Mouse (Mus musculus) stomach, embryonic 16.5 days (tissue): ENCODE measurements around the gene Tstd1. TPM values are rescaled to one million over a fixed set of nuclear protein-coding genes. Genes with fewer than 3 reads are reported as not detected.

Experiments
- ATAC-seq: fragments of 200-750 bp; cut with Nextera tagmentation; 2 replicates; pipeline ENCODE4 v1.8.0; 2017; ENCODE audit warnings: moderate number of reproducible peaks, moderate TSS enrichment; ENCODE audit not compliant: insufficient read depth, low FRiP score
- H3K27ac ChIP-seq: fragments of 300-500 bp; sonication (generic); 2 replicates; pipeline ENCODE4 v1.5.1; 2014; ENCODE audit warnings: low read length
- H3K27me3 ChIP-seq: fragments of 300-500 bp; sonication (generic); 2 replicates; pipeline ENCODE4 v1.6.1; 2014; ENCODE audit warnings: low read length, control low read depth, mixed read lengths; ENCODE audit not compliant: control insufficient read depth, insufficient read depth
- H3K36me3 ChIP-seq: fragments of 300-500 bp; sonication (generic); 2 replicates; pipeline ENCODE4 v1.6.1; 2014; ENCODE audit warnings: low read length; ENCODE audit not compliant: control insufficient read depth, insufficient read depth
- H3K4me1 ChIP-seq: fragments of 300-500 bp; sonication (generic); 2 replicates; pipeline ENCODE4 v1.6.1; 2014; ENCODE audit warnings: low read length, control low read depth, mixed read lengths; ENCODE audit not compliant: control insufficient read depth, insufficient read depth
- H3K4me2 ChIP-seq: fragments of 300-500 bp; sonication (generic); 2 replicates; pipeline ENCODE4 v1.6.1; 2014; ENCODE audit warnings: low read depth, low read length, mixed read lengths
- H3K4me3 ChIP-seq: fragments of 300-500 bp; sonication (generic); replicated peaks from 2 replicates; pipeline ENCODE4 v1.5.1; 2014; ENCODE audit warnings: mild to moderate bottlenecking, low read length
- H3K9ac ChIP-seq: fragments of 300-500 bp; sonication (generic); 2 replicates; pipeline ENCODE4 v1.6.1; 2014; ENCODE audit warnings: low read length
- H3K9me3 ChIP-seq: fragments of 300-500 bp; sonication (generic); replicated peaks from 2 replicates; pipeline ENCODE4 v1.6.1; 2016; ENCODE audit warnings: low read length, control low read depth; ENCODE audit not compliant: control insufficient read depth
- WGBS: fragments of 180-500 bp; shearing (Covaris S2); extraction: QIAGEN DNeasy Blood & Tissue Kit; methylation state at CpG from one replicate; pipeline ENCODE4 v1.1.7; 2014; 5-methylcytosine and 5-hydroxymethylcytosine counted together
- polyA plus RNA-seq: library from polyadenylated mRNA; unstranded; fragments of >200 nt; fragmentation: Nextera tagmentation; extraction: Ambion mirVana; gene quantifications from 2 replicates; pipeline ENCODE4 v1.2.1, GENCODE M21; 2015

Gene Tstd1
- polyA plus RNA-seq, 1 experiment from 2014 or later, result 8.3 TPM

DNA sequence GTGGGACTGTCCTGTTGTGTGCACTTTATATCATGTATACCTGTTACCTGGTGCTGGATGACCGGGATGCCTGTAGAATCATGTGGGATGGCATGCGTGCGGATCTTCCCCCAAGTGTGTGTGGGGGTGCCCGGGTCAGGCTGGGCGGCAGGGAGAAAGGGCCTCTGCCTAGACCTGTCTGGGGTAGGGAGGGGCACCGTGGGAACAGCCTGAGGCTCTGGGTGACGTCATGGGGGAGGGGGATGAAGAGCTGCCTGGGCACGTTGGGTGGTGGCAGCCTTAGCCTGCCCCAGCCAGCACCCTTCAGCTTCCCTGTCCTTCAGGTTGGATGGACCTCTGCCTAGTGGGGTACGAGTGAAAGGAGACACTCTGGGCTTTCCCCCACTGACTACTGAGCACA, 34.3 kb upstream of the Tstd1 start:
- Histone ChIP-seq H3K36me3 (no peaks in the 10 kb centered on the region), H3K9me3 (no peaks in the 10 kb centered on the region), H3K27ac (peak overlapping the region; percentile 34; the same call in 1 of the 2 replicates), H3K4me3 (no peak overlapping the region), H3K27me3 (no peaks in the 10 kb centered on the region), H3K4me2 (no peak overlapping the region), H3K9ac (peak overlapping the region; percentile 21; the same call in 1 of the 2 replicates), H3K4me1 (0 out of 2 replicates have a peak, but pooled peaks cover 6% of the 10 kb centered on the region)
- 57% methylated on average over 9 of the region's 9 CpGs for WGBS
- peak; percentile 48; the same call in 1 of the 2 replicates for ATAC-seq

DNA sequence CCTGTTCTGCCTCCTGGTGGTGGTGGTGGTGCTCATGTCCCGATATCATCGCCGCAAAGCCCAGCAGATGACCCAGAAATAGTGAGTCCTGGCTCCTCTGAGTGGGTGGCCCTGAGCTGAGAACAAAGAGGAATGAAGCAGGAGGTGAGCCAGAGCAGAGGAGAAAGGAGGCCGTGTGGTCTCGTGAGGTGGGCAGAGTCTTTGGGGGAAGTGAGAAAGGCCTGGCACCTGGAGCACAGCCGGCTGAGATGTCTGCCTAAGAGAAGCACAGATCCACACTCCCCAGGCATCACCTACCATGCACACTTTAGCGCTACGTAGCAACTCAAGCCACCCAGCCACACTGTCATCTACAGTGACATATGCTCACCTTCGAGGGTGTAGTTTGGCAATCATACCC, 33.5 kb upstream of the Tstd1 start:
- H3K4me3 ChIP-seq, result no peak overlapping the region
- H3K27me3 ChIP-seq, result no peaks in the 10 kb centered on the region
- no peaks in the 10 kb centered on the region for H3K36me3 ChIP-seq
- no peak overlapping the region for H3K27ac ChIP-seq
- no peaks in the 10 kb centered on the region for H3K9me3 ChIP-seq
- 58% methylated on average over 9 of the region's 9 CpGs for WGBS
- ATAC-seq, result no peak
- H3K4me2 ChIP-seq, result no peak overlapping the region
- H3K4me1 ChIP-seq, result no peaks in the 10 kb centered on the region
- no peak overlapping the region for H3K9ac ChIP-seq

DNA sequence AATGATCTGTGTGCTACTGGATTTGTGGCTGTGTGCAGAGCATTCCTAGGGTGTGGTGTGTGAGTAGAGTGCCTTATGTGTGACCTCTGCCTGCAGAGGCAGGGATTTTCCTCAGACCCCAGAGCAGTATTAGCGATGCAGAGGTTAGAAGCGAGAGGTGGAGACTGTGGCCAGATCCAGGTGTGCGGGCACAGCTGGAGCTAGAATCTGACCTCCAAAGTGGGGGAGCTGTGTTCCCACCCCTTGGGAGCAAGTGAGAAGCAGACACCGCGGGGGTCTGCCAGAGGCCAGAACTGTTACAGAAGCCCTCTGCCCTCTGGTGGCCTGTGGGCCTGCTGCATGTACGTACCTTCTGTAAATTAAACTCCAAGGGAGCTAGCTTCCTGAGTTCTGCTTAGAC, 31.6 kb upstream of the Tstd1 start:
- no peak overlapping the region for H3K4me3 ChIP-seq
- 28% methylated on average over 6 of the region's 6 CpGs for WGBS
- no peaks in the 10 kb centered on the region for H3K4me1 ChIP-seq
- H3K9me3 ChIP-seq, result no peaks in the 10 kb centered on the region
- no peak for ATAC-seq
- H3K4me2 ChIP-seq, result no peak overlapping the region
- H3K27me3 ChIP-seq, result no peaks in the 10 kb centered on the region
- H3K9ac ChIP-seq, result no peak overlapping the region
- H3K27ac ChIP-seq, result no peak overlapping the region
- no peaks in the 10 kb centered on the region for H3K36me3 ChIP-seq

DNA sequence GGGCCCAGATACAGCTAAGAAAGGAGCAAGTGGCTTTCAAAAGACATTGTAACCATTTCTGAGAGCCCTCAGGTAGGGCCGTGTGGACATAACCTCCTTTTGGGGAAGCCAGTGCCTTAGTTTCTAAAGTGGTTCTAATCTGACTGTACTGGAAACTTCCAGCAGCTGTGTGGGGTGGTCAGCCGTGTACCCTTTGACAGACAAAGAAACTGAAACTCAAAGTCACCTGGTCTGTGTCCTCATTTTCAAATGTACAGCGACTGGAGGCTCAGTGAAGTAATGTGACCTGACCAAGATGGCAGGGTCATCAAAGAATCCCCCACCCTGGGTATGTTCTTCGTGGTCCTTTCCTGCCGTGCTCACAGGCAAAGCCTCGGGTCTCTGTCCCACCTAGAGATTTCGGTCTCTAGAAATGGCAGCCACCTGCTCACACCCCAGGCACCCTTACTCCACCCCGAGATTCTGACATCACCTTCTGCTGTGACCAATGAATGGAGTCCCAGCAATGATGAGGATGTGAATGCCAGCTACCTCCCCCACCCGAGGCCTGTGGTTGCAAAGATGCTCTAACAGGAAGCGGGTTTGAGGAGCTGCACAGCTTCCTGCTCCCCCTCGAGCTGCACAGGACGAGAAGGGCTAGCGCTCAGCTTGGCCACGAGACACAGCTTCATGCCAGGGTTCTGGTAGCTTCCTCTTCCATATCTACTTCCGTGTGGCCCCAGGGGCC, 30.1 kb upstream of the Tstd1 start, which contains the start of gene Arhgap30:
Gene Arhgap30 (plus strand): TSS at position 579 of the 727 bp plus-strand sequence.
- Histone ChIP-seq H3K36me3 (no peaks in the 10 kb centered on the region), H3K4me3 (peak within 1 kb of the TSS; percentile 14), H3K9me3 (no peaks in the 10 kb centered on the region), H3K4me1 (no peaks in the 10 kb centered on the region), H3K4me2 (no peak within 1 kb of the TSS), H3K9ac (0 out of 2 replicates have a peak within 1 kb of the TSS, but pooled peaks have one; percentile 2), H3K27me3 (no peaks in the 10 kb centered on the region), H3K27ac (peak within 1 kb of the TSS; percentile 54; the same call in 1 of the 2 replicates)
- ATAC-seq, result no peak; the same call in 1 of the 2 replicates
- WGBS, result 73% methylated on average over 15 of the region's 15 CpGs

DNA sequence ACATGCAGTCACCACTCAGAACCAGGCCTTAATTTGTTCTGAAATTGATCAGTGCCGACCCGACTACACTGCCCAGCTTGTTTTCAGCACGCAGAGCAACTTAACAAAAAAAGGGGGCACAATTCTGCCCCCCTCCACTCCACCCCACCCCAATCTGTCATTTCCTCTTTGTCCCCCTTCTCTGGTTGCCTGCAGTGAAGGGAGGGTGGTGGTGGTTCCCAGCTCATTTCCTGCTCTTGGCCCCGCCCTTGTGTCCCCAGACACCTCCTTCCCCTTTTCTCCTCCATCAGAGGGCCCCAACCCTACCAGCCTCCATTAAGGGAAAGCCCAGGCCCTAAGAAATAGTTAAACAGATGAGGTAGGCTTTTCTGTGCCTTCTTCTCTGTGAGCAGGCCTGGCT, 28.6 kb upstream of the Tstd1 start:
- 0 out of 2 replicates have a peak overlapping the region, but pooled peaks have one; percentile 2 for H3K9ac ChIP-seq
- WGBS, result 63% methylated on average over 4 of the region's 4 CpGs
- peak; percentile 26; the same call in 1 of the 2 replicates for ATAC-seq
- H3K27me3 ChIP-seq, result no peaks in the 10 kb centered on the region; the same call in 1 of the 2 replicates
- H3K4me3 ChIP-seq, result peak overlapping the region; percentile 14; the same call in 1 of the 2 replicates
- H3K27ac ChIP-seq, result peak overlapping the region; percentile 32; the same call in 1 of the 2 replicates
- H3K4me2 ChIP-seq, result no peak overlapping the region
- no peaks in the 10 kb centered on the region for H3K36me3 ChIP-seq
- H3K9me3 ChIP-seq, result no peaks in the 10 kb centered on the region
- H3K4me1 ChIP-seq, result no peaks in the 10 kb centered on the region

DNA sequence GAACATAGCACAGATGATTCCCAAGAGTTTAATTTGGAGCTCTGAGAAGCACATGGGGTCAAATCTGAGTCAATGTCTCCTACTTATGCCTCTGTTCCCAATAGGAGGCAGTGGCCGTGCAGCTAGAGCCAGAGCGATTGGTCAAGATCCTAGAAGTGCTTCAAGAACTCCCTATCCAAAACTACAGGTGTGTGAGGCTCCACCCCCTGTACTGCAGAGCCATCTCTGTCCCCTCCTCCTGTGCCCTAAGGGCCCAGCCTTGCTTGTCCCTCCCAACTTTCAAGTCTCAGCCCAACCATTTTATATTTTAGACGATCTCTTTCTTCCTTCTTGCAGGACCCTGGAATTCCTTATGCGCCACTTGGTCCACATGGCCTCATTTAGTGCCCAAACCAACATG, 16.9 kb upstream of the Tstd1 start:
- ATAC-seq, result no peak
- H3K4me2 ChIP-seq, result no peak overlapping the region
- no peak overlapping the region for H3K27ac ChIP-seq
- no peaks in the 10 kb centered on the region for H3K4me1 ChIP-seq
- no peak overlapping the region for H3K9ac ChIP-seq
- no peaks in the 10 kb centered on the region for H3K36me3 ChIP-seq
- H3K4me3 ChIP-seq, result no peak overlapping the region
- no peaks in the 10 kb centered on the region for H3K9me3 ChIP-seq
- no peaks in the 10 kb centered on the region for H3K27me3 ChIP-seq
- WGBS, result 80% methylated on average over 4 of the region's 4 CpGs

DNA sequence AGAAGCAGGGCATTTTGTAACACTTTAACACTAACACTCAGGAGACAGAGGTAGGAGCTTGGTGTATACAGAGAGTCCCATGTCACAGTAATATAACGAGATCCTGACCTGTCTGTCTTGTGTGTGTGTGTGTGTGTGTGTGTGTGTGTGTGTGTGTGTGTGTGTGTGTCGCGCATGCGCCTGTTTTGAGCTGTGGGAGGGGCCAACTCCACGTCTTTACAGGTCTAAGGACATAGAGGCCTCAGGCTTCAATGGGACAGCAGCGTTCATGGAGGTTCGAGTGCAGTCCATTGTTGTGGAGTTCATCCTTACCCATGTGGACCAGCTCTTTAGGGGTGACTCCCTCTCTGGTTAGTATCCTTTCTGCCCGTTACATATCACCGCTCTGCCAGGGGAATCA, 15.7 kb upstream of the Tstd1 start:
- Histone ChIP-seq H3K27me3 (no peaks in the 10 kb centered on the region), H3K4me1 (no peaks in the 10 kb centered on the region), H3K9me3 (no peaks in the 10 kb centered on the region), H3K4me2 (no peak overlapping the region), H3K9ac (no peak overlapping the region), H3K27ac (no peak overlapping the region), H3K36me3 (no peaks in the 10 kb centered on the region), H3K4me3 (no peak overlapping the region)
- WGBS, result 89% methylated on average over 9 of the region's 9 CpGs
- no peak for ATAC-seq

DNA sequence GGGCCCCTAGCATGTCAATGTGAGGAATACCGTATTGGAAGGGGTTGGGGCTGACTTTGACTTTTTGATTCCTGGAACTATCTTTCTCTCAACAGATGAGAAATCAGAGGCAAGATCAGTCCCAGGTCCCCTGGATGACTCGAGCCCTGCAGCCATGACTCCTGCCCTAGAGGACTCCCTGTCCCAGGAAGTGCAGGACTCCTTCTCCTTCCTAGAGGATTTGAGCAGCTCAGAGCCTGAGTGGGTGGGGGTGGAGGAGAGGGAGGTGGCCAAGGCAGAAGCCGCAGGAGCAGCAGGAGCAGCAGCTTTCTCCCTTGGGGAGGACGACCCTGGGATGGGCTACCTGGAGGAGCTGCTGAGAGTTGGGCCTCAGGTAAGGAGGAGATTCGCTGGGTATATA, 11.4 kb upstream of the Tstd1 start:
- no peak for ATAC-seq
- no peak overlapping the region for H3K4me2 ChIP-seq

DNA sequence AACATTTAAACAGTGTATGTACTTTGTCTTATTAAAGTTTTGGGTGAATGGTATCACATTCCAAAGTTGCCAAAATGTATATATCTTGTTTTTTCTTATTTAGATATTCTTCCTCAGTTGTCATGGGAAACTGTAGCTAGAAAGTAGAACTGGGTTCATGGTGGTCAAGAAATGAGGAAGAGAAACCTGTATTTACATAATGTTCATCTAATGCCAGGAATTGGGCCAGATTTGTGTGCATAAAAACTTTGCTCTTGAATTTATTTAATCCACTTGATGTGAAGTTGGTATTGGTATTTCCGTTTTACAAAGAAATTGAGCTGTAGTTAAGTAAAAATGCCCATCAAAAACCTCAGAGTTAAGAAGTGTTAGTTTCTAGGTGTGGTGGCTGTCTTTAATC, 8.4 kb upstream of the Tstd1 start:
- H3K36me3 ChIP-seq, result peaks cover 2% of the 10 kb centered on the region; the same call in 1 of the 2 replicates
- no peak overlapping the region for H3K4me3 ChIP-seq
- no peak for ATAC-seq
- H3K27ac ChIP-seq, result no peak overlapping the region
- 0 out of 2 replicates have a peak, but pooled peaks cover 6% of the 10 kb centered on the region for H3K4me1 ChIP-seq
- no peaks in the 10 kb centered on the region for H3K9me3 ChIP-seq
- H3K4me2 ChIP-seq, result no peak overlapping the region
- no peaks in the 10 kb centered on the region for H3K27me3 ChIP-seq
- 84% methylated on average over 1 of the region's 1 CpGs for WGBS
- H3K9ac ChIP-seq, result no peak overlapping the region

More for the DNA sequence above, 11.4 kb upstream of the Tstd1 start:
- no peak overlapping the region for H3K27ac ChIP-seq
- H3K36me3 ChIP-seq, result no peaks in the 10 kb centered on the region
- H3K9ac ChIP-seq, result no peak overlapping the region
- H3K4me1 ChIP-seq, result no peaks in the 10 kb centered on the region
- no peaks in the 10 kb centered on the region for H3K9me3 ChIP-seq
- no peaks in the 10 kb centered on the region for H3K27me3 ChIP-seq
- H3K4me3 ChIP-seq, result no peak overlapping the region
- 74% methylated on average over 5 of the region's 5 CpGs for WGBS
